Mouse (Mus musculus): ENCODE results near the gene Ggct. TPM values are rescaled to one million over a fixed set of nuclear protein-coding genes. Genes with fewer than 3 reads are reported as not detected.
A peak's percentile ranks its signal among the peaks of the same experiment; 100 is the strongest.

Gene Ggct
- polyA plus RNA-seq, 1 experiment from 2014 or later: 4.8 TPM

- Histone ChIP-seq H3K4me2 (no peak overlapping the region), H3K4me3 (ENCODE audit: low read depth, low read length) (no peak overlapping the region), H3K36me3 (ENCODE audit: insufficient read depth) (no peaks in the 10 kb centered on the region), H3K27me3 (ENCODE audit: insufficient read depth, low read length) (no peaks in the 10 kb centered on the region), H3K9me3 (ENCODE audit: low read depth, low read length) (no peaks in the 10 kb centered on the region), H3K27ac (ENCODE audit: low read depth) (no peak overlapping the region), H3K9ac (no peak overlapping the region), H3K4me1 (ENCODE audit: insufficient read depth) (no peaks in the 10 kb centered on the region)
- 63% methylated on average over 2 of the region's 2 CpGs for WGBS
- no peak for TF ChIP-seq CTCF (IDR thresholded peaks at IDR 0.05; ENCODE audit: low read depth)
- DNase-seq (peak; percentile 24), ATAC-seq (ENCODE audit: insufficient read depth) (no peak)
Measured at GRCm38 (mm10) chr6:55027642-55028041, 34.9 kb upstream of the Ggct start.

DNA sequence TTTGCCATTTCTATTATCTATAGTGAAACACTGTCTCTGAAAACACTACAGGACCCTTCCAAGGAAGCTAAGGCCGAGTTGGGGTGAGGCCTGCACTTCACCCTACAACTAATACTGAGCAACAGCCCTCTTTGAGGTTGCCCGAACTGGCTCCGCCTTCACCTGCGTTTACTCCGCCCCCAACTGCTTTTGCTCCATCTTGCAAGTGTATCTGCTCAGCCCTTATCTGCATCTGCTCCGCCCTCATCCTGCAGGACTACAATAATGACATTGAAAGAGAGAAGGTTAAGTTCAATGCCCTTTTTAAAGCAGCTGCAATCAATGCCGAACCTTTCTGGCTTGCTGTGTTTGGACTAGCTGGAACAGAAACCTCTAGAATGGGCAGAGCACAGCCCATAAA lies 29.1 kb upstream of the Ggct start:
- 77% methylated on average over 7 of the region's 7 CpGs for WGBS

DNA sequence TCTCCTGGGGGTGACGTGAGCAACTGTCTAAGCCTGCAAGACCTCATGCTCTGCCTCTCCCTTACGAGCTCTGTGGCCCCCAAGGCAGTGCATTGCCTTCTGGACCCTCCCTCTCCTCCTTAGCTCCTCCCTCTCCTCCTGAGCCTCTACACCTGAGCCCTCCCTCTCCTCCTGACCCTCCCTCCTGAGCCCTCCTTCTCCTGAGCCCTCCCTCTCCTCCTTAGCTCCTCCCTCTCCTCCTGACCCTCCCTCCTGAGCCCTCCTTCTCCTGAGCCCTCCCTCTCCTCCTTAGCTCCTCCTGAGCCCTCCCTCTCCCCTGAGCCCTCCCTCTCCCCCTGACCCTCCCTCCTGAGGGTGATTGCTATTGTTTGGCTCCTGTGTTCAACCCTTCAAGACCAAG lies 25.7 kb upstream of the Ggct start:
- WGBS: 58% methylated on average over 2 of the region's 2 CpGs
- ATAC-seq (ENCODE audit: insufficient read depth): no peak
- H3K4me3 ChIP-seq (ENCODE audit: low read depth, low read length): no peak overlapping the region
- DNase-seq: no peak
- H3K4me1 ChIP-seq (ENCODE audit: insufficient read depth): peaks cover 3% of the 10 kb centered on the region; the same call in 1 of the 2 replicates
- H3K27me3 ChIP-seq (ENCODE audit: insufficient read depth, low read length): no peaks in the 10 kb centered on the region
- no peaks in the 10 kb centered on the region for H3K36me3 ChIP-seq (ENCODE audit: insufficient read depth)
- no peak for TF ChIP-seq CTCF (IDR thresholded peaks at IDR 0.05; ENCODE audit: low read depth)
- H3K4me2 ChIP-seq: no peak overlapping the region
- H3K9ac ChIP-seq: no peak overlapping the region
- no peaks in the 10 kb centered on the region for H3K9me3 ChIP-seq (ENCODE audit: low read depth, low read length)
- H3K27ac ChIP-seq (ENCODE audit: low read depth): no peak overlapping the region

More for the DNA sequence above, 29.1 kb upstream of the Ggct start:
- no peak overlapping the region for H3K9ac ChIP-seq
- no peaks in the 10 kb centered on the region for H3K36me3 ChIP-seq (ENCODE audit: insufficient read depth)
- H3K9me3 ChIP-seq (ENCODE audit: low read depth, low read length): no peaks in the 10 kb centered on the region
- no peak overlapping the region for H3K4me3 ChIP-seq (ENCODE audit: low read depth, low read length)
- ATAC-seq (ENCODE audit: insufficient read depth): no peak
- DNase-seq: no peak
- H3K27ac ChIP-seq (ENCODE audit: low read depth): no peak overlapping the region
- H3K27me3 ChIP-seq (ENCODE audit: insufficient read depth, low read length): no peaks in the 10 kb centered on the region
- H3K4me2 ChIP-seq: no peak overlapping the region
- TF ChIP-seq CTCF (IDR thresholded peaks at IDR 0.05; ENCODE audit: low read depth): no peak
- H3K4me1 ChIP-seq (ENCODE audit: insufficient read depth): no peaks in the 10 kb centered on the region

GRCm38 (mm10) chr6:55016710-55017583 lies 24.2 kb upstream of the Ggct start:
- H3K4me1 ChIP-seq (ENCODE audit: insufficient read depth): peaks cover 3% of the 10 kb centered on the region; the same call in 1 of the 2 replicates
- 24% methylated on average over 15 of the region's 15 CpGs for WGBS
- no peak overlapping the region for H3K4me3 ChIP-seq (ENCODE audit: low read depth, low read length)
- no peak overlapping the region for H3K9ac ChIP-seq
- TF ChIP-seq CTCF (IDR thresholded peaks at IDR 0.05; ENCODE audit: low read depth): peak; percentile 97
- ATAC-seq (ENCODE audit: insufficient read depth) (peak; percentile 90), DNase-seq (peak; percentile 95)
- H3K4me2 ChIP-seq: peak overlapping the region; percentile 34
- H3K36me3 ChIP-seq (ENCODE audit: insufficient read depth): no peaks in the 10 kb centered on the region
- no peak overlapping the region for H3K27ac ChIP-seq (ENCODE audit: low read depth)
- no peaks in the 10 kb centered on the region for H3K9me3 ChIP-seq (ENCODE audit: low read depth, low read length)
- no peaks in the 10 kb centered on the region for H3K27me3 ChIP-seq (ENCODE audit: insufficient read depth, low read length)

DNA sequence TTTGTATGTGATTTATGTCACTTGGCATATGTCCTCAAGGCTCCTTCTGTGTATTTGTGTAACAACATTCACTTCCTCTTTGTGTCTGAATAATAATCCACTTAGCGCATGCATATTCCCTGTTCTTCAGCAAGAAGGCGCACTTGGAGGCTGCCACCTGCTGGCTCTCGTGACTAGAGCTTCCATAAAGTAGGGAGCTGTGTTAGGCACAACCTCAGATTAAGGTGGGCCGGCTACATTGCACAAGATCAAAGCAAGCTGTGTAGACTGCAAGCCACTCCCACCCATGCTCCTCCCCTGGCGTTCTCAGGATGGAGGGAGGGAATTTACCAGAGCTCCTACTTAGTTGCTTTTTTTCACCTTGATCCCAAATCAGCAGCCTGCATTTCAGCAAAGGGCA lies 23.5 kb upstream of the Ggct start:
- Histone ChIP-seq H3K36me3 (ENCODE audit: insufficient read depth) (no peaks in the 10 kb centered on the region), H3K27me3 (ENCODE audit: insufficient read depth, low read length) (no peaks in the 10 kb centered on the region), H3K4me1 (ENCODE audit: insufficient read depth) (peaks cover 3% of the 10 kb centered on the region; the same call in 1 of the 2 replicates), H3K4me2 (no peak overlapping the region), H3K4me3 (ENCODE audit: low read depth, low read length) (no peak overlapping the region), H3K27ac (ENCODE audit: low read depth) (no peak overlapping the region), H3K9ac (no peak overlapping the region), H3K9me3 (ENCODE audit: low read depth, low read length) (no peaks in the 10 kb centered on the region)
- peak; percentile 73 for DNase-seq
- ATAC-seq (ENCODE audit: insufficient read depth): peak; percentile 73; the same call in 1 of the 2 replicates
- WGBS: 6% methylated on average over 5 of the region's 5 CpGs
- peak; percentile 77 for TF ChIP-seq CTCF (IDR thresholded peaks at IDR 0.05; ENCODE audit: low read depth)

- H3K4me2 ChIP-seq: no peak overlapping the region
- no peaks in the 10 kb centered on the region for H3K36me3 ChIP-seq (ENCODE audit: insufficient read depth)
- H3K27ac ChIP-seq (ENCODE audit: low read depth): no peak overlapping the region
- no peaks in the 10 kb centered on the region for H3K9me3 ChIP-seq (ENCODE audit: low read depth, low read length)
- 82% methylated on average over 3 of the region's 3 CpGs for WGBS
- ATAC-seq (ENCODE audit: insufficient read depth) (no peak), DNase-seq (no peak)
- no peak overlapping the region for H3K4me3 ChIP-seq (ENCODE audit: low read depth, low read length)
- H3K9ac ChIP-seq: no peak overlapping the region
- TF ChIP-seq CTCF (IDR thresholded peaks at IDR 0.05; ENCODE audit: low read depth): no peak
- no peaks in the 10 kb centered on the region for H3K27me3 ChIP-seq (ENCODE audit: insufficient read depth, low read length)
- peaks cover 3% of the 10 kb centered on the region; the same call in 1 of the 2 replicates for H3K4me1 ChIP-seq (ENCODE audit: insufficient read depth)
Measured at GRCm38 (mm10) chr6:55014184-55014583, 21.4 kb upstream of the Ggct start.

DNA sequence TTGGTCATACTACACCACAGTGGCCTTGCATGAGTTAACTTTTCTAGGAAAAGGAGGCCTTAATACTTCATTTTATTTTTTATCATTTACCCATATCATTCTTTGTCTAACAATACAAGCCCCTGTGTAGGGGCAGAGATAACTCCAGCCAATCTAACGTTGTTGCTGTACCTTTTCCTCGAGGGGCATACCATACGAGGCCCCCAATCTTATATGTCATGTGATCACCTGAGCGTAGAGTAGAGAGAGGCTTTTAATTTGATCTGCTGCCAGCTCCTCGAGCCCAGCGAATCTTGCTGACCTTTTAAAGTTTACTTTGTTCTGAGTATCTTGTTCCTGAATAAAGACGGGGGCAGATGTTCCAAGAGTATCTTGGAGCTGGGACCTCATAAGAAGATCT lies 19.8 kb upstream of the Ggct start:
- H3K27me3 ChIP-seq (ENCODE audit: insufficient read depth, low read length): no peaks in the 10 kb centered on the region
- peaks cover 3% of the 10 kb centered on the region; the same call in 1 of the 2 replicates for H3K4me1 ChIP-seq (ENCODE audit: insufficient read depth)
- H3K4me2 ChIP-seq: no peak overlapping the region
- no peak overlapping the region for H3K9ac ChIP-seq
- 57% methylated on average over 7 of the region's 7 CpGs for WGBS
- DNase-seq (no peak), ATAC-seq (ENCODE audit: insufficient read depth) (no peak)
- no peak for TF ChIP-seq CTCF (IDR thresholded peaks at IDR 0.05; ENCODE audit: low read depth)
- H3K4me3 ChIP-seq (ENCODE audit: low read depth, low read length): no peak overlapping the region
- H3K27ac ChIP-seq (ENCODE audit: low read depth): no peak overlapping the region
- no peaks in the 10 kb centered on the region for H3K36me3 ChIP-seq (ENCODE audit: insufficient read depth)
- no peaks in the 10 kb centered on the region for H3K9me3 ChIP-seq (ENCODE audit: low read depth, low read length)

Measured in lung, embryonic 14.5 days (tissue).